ENCODE assay signal across 11 mouse cellular contexts in the genomic region with DNA sequence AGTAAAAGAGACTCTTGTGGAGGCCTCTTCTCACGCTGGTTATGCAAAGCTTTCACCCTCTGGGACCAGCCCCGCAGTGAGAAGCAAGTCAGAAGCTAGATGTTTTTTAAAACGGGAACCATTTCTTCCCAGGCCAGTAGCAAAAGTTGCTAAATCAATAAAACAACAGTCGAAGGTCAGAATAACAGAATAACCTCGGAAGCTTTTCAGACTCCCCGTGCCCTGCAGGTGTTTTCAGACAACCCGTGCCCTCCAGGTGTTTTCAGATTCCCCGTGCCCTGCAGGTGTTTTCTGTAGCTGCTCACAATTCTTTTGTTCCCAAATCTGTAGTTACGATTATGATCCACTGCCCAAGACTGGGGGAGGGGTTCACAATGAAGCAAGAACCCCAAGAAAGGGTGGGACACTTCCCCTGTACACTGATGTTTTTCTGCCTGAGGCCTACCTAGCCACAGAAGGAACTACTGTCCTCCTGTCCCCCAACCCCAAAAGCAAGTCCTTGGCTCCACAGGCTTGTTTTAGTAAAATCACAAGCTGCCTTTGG. TPM values are rescaled to one million over a fixed set of nuclear protein-coding genes. Genes with fewer than 3 reads are reported as not detected.
DNase-seq lines count a peak whose midpoint lies in the region; ATAC-seq and TF ChIP-seq lines count a peak whose summit lies in the region.
"Had no signal": no experiment of that assay in that cellular context is flagged by ENCODE, and none has a peak within 500 bp of the region (broad histone marks: within the 10 kb centered on the region; RNA-seq: fewer than 3 reads in every experiment).

No protein-coding gene starts in this region.

- H3K36me3 ChIP-seq in heart, embryonic 15.5 days: no peaks in the 10 kb centered on the region
- H3K36me3 ChIP-seq in heart, embryonic 12.5 days: no peaks in the 10 kb centered on the region
- H3K36me3 ChIP-seq in stomach, embryonic 15.5 days: no peaks in the 10 kb centered on the region
- H3K36me3 ChIP-seq in stomach, postnatal 0 days (ENCODE audit: control insufficient read depth, insufficient read depth, low read length): no peaks in the 10 kb centered on the region
- no peaks in the 10 kb centered on the region for H3K36me3 ChIP-seq in liver, postnatal 0 days (replicated peaks; ENCODE audit: insufficient read depth, low read length)
- H3K36me3 ChIP-seq in forebrain, postnatal 0 days (ENCODE audit: insufficient read depth): no peaks in the 10 kb centered on the region
- H3K36me3 ChIP-seq: heart, embryonic 13.5 days had no signal

- peaks cover 24% of the 10 kb centered on the region for H3K4me1 ChIP-seq in heart, embryonic 15.5 days (replicated peaks)
- peaks cover 58% of the 10 kb centered on the region for H3K4me1 ChIP-seq in heart, embryonic 12.5 days (replicated peaks)
- peaks cover 6% of the 10 kb centered on the region for H3K4me1 ChIP-seq in stomach, embryonic 15.5 days
- H3K4me1 ChIP-seq in stomach, postnatal 0 days (replicated peaks; ENCODE audit: control insufficient read depth, insufficient read depth): peaks cover 11% of the 10 kb centered on the region
- H3K4me1 ChIP-seq in liver, postnatal 0 days (ENCODE audit: insufficient read depth): peaks cover 23% of the 10 kb centered on the region
- H3K4me1 ChIP-seq in forebrain, postnatal 0 days (ENCODE audit: insufficient read depth): no peaks in the 10 kb centered on the region

- TF ChIP-seq EP300 in stomach, postnatal 0 days (optimal IDR thresholded peaks at IDR 0.05): no peak
- TF ChIP-seq EP300 in liver, postnatal 0 days (IDR thresholded peaks at IDR 0.05; ENCODE audit: low read depth): no peak

- ATAC-seq in heart, embryonic 15.5 days (replicated peaks; ENCODE audit: insufficient number of reproducible peaks, insufficient read depth, low FRiP score, low read depth): no peak
- ATAC-seq in heart, embryonic 12.5 days (ENCODE audit: insufficient number of reproducible peaks, low FRiP score): no peak
- ATAC-seq in stomach, embryonic 15.5 days (ENCODE audit: insufficient read depth, low FRiP score, low read depth): no peak
- ATAC-seq in stomach, postnatal 0 days (ENCODE audit: low FRiP score, low TSS enrichment): no peak
- ATAC-seq in liver, postnatal 0 days: no peak
- ATAC-seq in forebrain, postnatal 0 days: no peak

- peak overlapping the region; percentile 12; the same call in 1 of the 2 replicates for H3K4me2 ChIP-seq in heart, embryonic 15.5 days
- no peak overlapping the region for H3K4me2 ChIP-seq in heart, embryonic 12.5 days
- H3K4me2 ChIP-seq in stomach, embryonic 15.5 days: no peak overlapping the region
- H3K4me2 ChIP-seq in stomach, postnatal 0 days (replicated peaks; ENCODE audit: low read depth): no peak overlapping the region
- H3K4me2 ChIP-seq in liver, postnatal 0 days (ENCODE audit: low read depth, low read length): peak overlapping the region; percentile 55
- no peak overlapping the region for H3K4me2 ChIP-seq in forebrain, postnatal 0 days (ENCODE audit: low read depth)
- H3K4me2 ChIP-seq: heart, embryonic 13.5 days; hindbrain, embryonic 14.5 days had no signal

- H3K4me3 ChIP-seq in heart, embryonic 15.5 days: peak overlapping the region; percentile 26; the same call in 1 of the 2 replicates
- H3K4me3 ChIP-seq in heart, embryonic 12.5 days: no peak overlapping the region
- H3K4me3 ChIP-seq in stomach, embryonic 15.5 days (replicated peaks): no peak overlapping the region
- no peak overlapping the region for H3K4me3 ChIP-seq in stomach, postnatal 0 days (ENCODE audit: low read depth, low read length)
- H3K4me3 ChIP-seq in liver, postnatal 0 days (ENCODE audit: low read depth, low read length): peak overlapping the region; percentile 50
- H3K4me3 ChIP-seq in forebrain, postnatal 0 days (ENCODE audit: low read depth, low read length): no peak overlapping the region
- H3K4me3 ChIP-seq: heart, embryonic 13.5 days had no signal

- WGBS in heart, embryonic 15.5 days: 71% methylated on average over 9 of the region's 9 CpGs
- WGBS in heart, embryonic 12.5 days: 84% methylated on average over 9 of the region's 9 CpGs
- WGBS in stomach, embryonic 15.5 days: 69% methylated on average over 9 of the region's 9 CpGs
- 65% methylated on average over 9 of the region's 9 CpGs for WGBS in stomach, postnatal 0 days
- 30% methylated on average over 9 of the region's 9 CpGs for WGBS in liver, postnatal 0 days (ENCODE audit: insufficient replicate concordance)
- 72% methylated on average over 9 of the region's 9 CpGs for WGBS in forebrain, postnatal 0 days

- no peaks in the 10 kb centered on the region for H3K9me3 ChIP-seq in heart, embryonic 15.5 days (replicated peaks)
- H3K9me3 ChIP-seq in heart, embryonic 12.5 days (replicated peaks): no peaks in the 10 kb centered on the region
- H3K9me3 ChIP-seq in stomach, embryonic 15.5 days: no peaks in the 10 kb centered on the region
- H3K9me3 ChIP-seq in stomach, postnatal 0 days (ENCODE audit: control insufficient read depth, low read length): no peaks in the 10 kb centered on the region
- no peaks in the 10 kb centered on the region for H3K9me3 ChIP-seq in liver, postnatal 0 days (ENCODE audit: low read length)
- H3K9me3 ChIP-seq in forebrain, postnatal 0 days (ENCODE audit: low read length): no peaks in the 10 kb centered on the region
- H3K9me3 ChIP-seq: heart, embryonic 13.5 days had no signal

- no peak for DNase-seq in stomach, postnatal 0 days (ENCODE audit: low spot score)
- DNase-seq in liver, postnatal 0 days: no peak
- peak; percentile 43 for DNase-seq in thymus, postnatal 25 days
- no peak for DNase-seq in forebrain, postnatal 0 days
- no peak for DNase-seq in lung, postnatal 36 days
- DNase-seq: gastrocnemius, postnatal 36 days had no signal

- no peak for TF ChIP-seq CTCF in stomach, postnatal 0 days (IDR thresholded peaks at IDR 0.05; ENCODE audit: low read depth)
- no peak for TF ChIP-seq CTCF in liver, postnatal 0 days (IDR thresholded peaks at IDR 0.05; ENCODE audit: low read depth)
- TF ChIP-seq CTCF in forebrain, postnatal 0 days (IDR thresholded peaks at IDR 0.05; ENCODE audit: low read depth): no peak

- no peak overlapping the region for H3K9ac ChIP-seq in heart, embryonic 15.5 days
- no peak overlapping the region for H3K9ac ChIP-seq in heart, embryonic 12.5 days
- no peak overlapping the region for H3K9ac ChIP-seq in stomach, embryonic 15.5 days
- H3K9ac ChIP-seq in stomach, postnatal 0 days (ENCODE audit: low read length): no peak overlapping the region
- H3K9ac ChIP-seq in liver, postnatal 0 days (replicated peaks): peak overlapping the region; percentile 59
- no peak overlapping the region for H3K9ac ChIP-seq in forebrain, postnatal 0 days
- H3K9ac ChIP-seq: heart, embryonic 13.5 days; hindbrain, embryonic 14.5 days had no signal

- H3K27ac ChIP-seq in heart, embryonic 15.5 days: no peak overlapping the region
- no peak overlapping the region for H3K27ac ChIP-seq in heart, embryonic 12.5 days (ENCODE audit: poor library complexity, severe bottlenecking)
- H3K27ac ChIP-seq in stomach, embryonic 15.5 days: 0 out of 2 replicates have a peak overlapping the region, but pooled peaks have one; percentile 60
- no peak overlapping the region for H3K27ac ChIP-seq in stomach, postnatal 0 days (replicated peaks)
- peak overlapping the region; percentile 87 for H3K27ac ChIP-seq in liver, postnatal 0 days (ENCODE audit: low read depth)
- no peak overlapping the region for H3K27ac ChIP-seq in forebrain, postnatal 0 days (ENCODE audit: low read depth, low read length)
- H3K27ac ChIP-seq: heart, embryonic 13.5 days; hindbrain, embryonic 14.5 days had no signal

- no peaks in the 10 kb centered on the region for H3K27me3 ChIP-seq in heart, embryonic 15.5 days
- no peaks in the 10 kb centered on the region for H3K27me3 ChIP-seq in heart, embryonic 12.5 days (replicated peaks)
- no peaks in the 10 kb centered on the region for H3K27me3 ChIP-seq in stomach, embryonic 15.5 days (replicated peaks)
- no peaks in the 10 kb centered on the region for H3K27me3 ChIP-seq in stomach, postnatal 0 days (ENCODE audit: control insufficient read depth, insufficient read depth, low read length)
- no peaks in the 10 kb centered on the region for H3K27me3 ChIP-seq in liver, postnatal 0 days (ENCODE audit: insufficient read depth, low read length)
- no peaks in the 10 kb centered on the region for H3K27me3 ChIP-seq in forebrain, postnatal 0 days (ENCODE audit: insufficient read depth, low read length)
- H3K27me3 ChIP-seq: heart, embryonic 13.5 days had no signal

RNA-seq across cellular contexts. Expression of a gene that starts 45.5 kb away (rescaled TPM):
- polyA plus RNA-seq in heart, embryonic 15.5 days (2015; fragmentation: Nextera tagmentation; extraction: Ambion mirVana): 41.2 and 47.9 TPM in 2 replicates
- 45.8 and 51.8 TPM in 2 replicates for polyA plus RNA-seq in heart, embryonic 12.5 days (2016; fragmentation: Nextera tagmentation; extraction: Ambion mirVana)
- 54.6 and 64.1 TPM in 2 replicates for polyA plus RNA-seq in stomach, embryonic 15.5 days (2015; fragmentation: Nextera tagmentation; extraction: Ambion mirVana)
- 36.3 and 38.8 TPM in 2 replicates for polyA plus RNA-seq in stomach, postnatal 0 days (2015; fragmentation: Nextera tagmentation; extraction: Ambion mirVana)
- 18.2 and 19.0 TPM in 2 replicates for polyA plus RNA-seq in liver, postnatal 0 days (2015; fragmentation: Nextera tagmentation; extraction: Ambion mirVana)
- total RNA-seq in forebrain, postnatal 0 days (2014; rRNA removed): 38.5 and 41.6 TPM in 2 replicates
- polyA plus RNA-seq in forebrain, postnatal 0 days (2015; fragmentation: Nextera tagmentation; extraction: Ambion mirVana): 49.3 and 49.8 TPM in 2 replicates

RNA-seq across cellular contexts. Expression of a gene that starts 46.6 kb away (rescaled TPM):
- 11.0 and 16.0 TPM in 2 replicates for polyA plus RNA-seq in heart, embryonic 15.5 days (2015; fragmentation: Nextera tagmentation; extraction: Ambion mirVana)
- 27.0 and 27.2 TPM in 2 replicates for polyA plus RNA-seq in heart, embryonic 12.5 days (2016; fragmentation: Nextera tagmentation; extraction: Ambion mirVana)
- 4.5 and 5.7 TPM in 2 replicates for polyA plus RNA-seq in stomach, embryonic 15.5 days (2015; fragmentation: Nextera tagmentation; extraction: Ambion mirVana)
- 7.9 and 8.6 TPM in 2 replicates for polyA plus RNA-seq in stomach, postnatal 0 days (2015; fragmentation: Nextera tagmentation; extraction: Ambion mirVana)
- 7.7 and 8.0 TPM in 2 replicates for polyA plus RNA-seq in liver, postnatal 0 days (2015; fragmentation: Nextera tagmentation; extraction: Ambion mirVana)
- 2.2 and 6.7 TPM in 2 replicates for total RNA-seq in forebrain, postnatal 0 days (2014; rRNA removed)
- polyA plus RNA-seq in forebrain, postnatal 0 days (2015; fragmentation: Nextera tagmentation; extraction: Ambion mirVana): 1.6 and 2.7 TPM in 2 replicates

Comparison
In these comparisons a context has a peak if more than half of its experiments do, and no peak if none do; other contexts are left out.
1. H3K27ac ChIP-seq: peak in stomach, embryonic 15.5 days (single experiment) and liver, postnatal 0 days (single experiment); none in heart, embryonic 15.5 days (single experiment), heart, embryonic 12.5 days (single experiment), stomach, postnatal 0 days (single experiment) and forebrain, postnatal 0 days (single experiment).
2. H3K4me2 ChIP-seq: peak in heart, embryonic 15.5 days (single experiment) and liver, postnatal 0 days (single experiment); none in heart, embryonic 12.5 days (single experiment), stomach, embryonic 15.5 days (single experiment), stomach, postnatal 0 days (single experiment) and forebrain, postnatal 0 days (single experiment).
3. H3K4me3 ChIP-seq: peak in heart, embryonic 15.5 days (single experiment) and liver, postnatal 0 days (single experiment); none in heart, embryonic 12.5 days (single experiment), stomach, embryonic 15.5 days (single experiment), stomach, postnatal 0 days (single experiment) and forebrain, postnatal 0 days (single experiment).